Mouse (Mus musculus) kidney, adult 2 months (tissue): Measurements from ENCODE around the gene Dop1b. TPM values are rescaled to one million over a fixed set of nuclear protein-coding genes. Genes with fewer than 3 reads are reported as not detected.
"Not testable (repeated sequence)": the region's sequence is repeated elsewhere in the genome, so short reads cannot be mapped to it uniquely, and the experiment has no call there.

Experiments
- DNase-seq: peaks from one replicate; pipeline ENCODE4 v3.0.0; 2021
- H3K27ac ChIP-seq: fragments of 200-500 bp; 2 replicates; pipeline ENCODE4 v1.5.1; 2012; ENCODE audit warnings: low read depth, low read length, control low read depth, inconsistent platforms; ENCODE audit not compliant: insufficient read depth
- H3K27me3 ChIP-seq: fragments of 200-500 bp; replicated peaks from 2 replicates; pipeline ENCODE4 v1.6.1; 2012; ENCODE audit warnings: mild to moderate bottlenecking, moderate library complexity, low read length, inconsistent platforms; ENCODE audit not compliant: control insufficient read depth, insufficient read depth
- H3K36me3 ChIP-seq: fragments of 200-500 bp; 2 replicates; pipeline ENCODE4 v1.6.1; 2012; ENCODE audit warnings: mild to moderate bottlenecking, moderate library complexity, low read length, inconsistent platforms; ENCODE audit not compliant: control insufficient read depth, insufficient read depth
- H3K4me1 ChIP-seq: fragments of 200-500 bp; 2 replicates; pipeline ENCODE4 v1.6.1; 2011; ENCODE audit warnings: low read length; ENCODE audit not compliant: control insufficient read depth, insufficient read depth
- H3K4me3 ChIP-seq: fragments of 200-500 bp; 2 replicates; pipeline ENCODE4 v1.5.1; 2011; ENCODE audit warnings: mild to moderate bottlenecking, low read depth, low read length, control low read depth; ENCODE audit not compliant: insufficient read depth
- CTCF ChIP-seq: fragments of 200-500 bp; conservative IDR thresholded peaks from 2 replicates; pipeline ENCODE4 v1.5.1; 2011; ENCODE audit warnings: low read depth, mild to moderate bottlenecking, control low read depth, low read length, moderate library complexity, mixed read lengths; ENCODE audit not compliant: insufficient read depth, insufficient read length
- POLR2A ChIP-seq: fragments of 200-500 bp; IDR thresholded peaks from one replicate; pipeline ENCODE4 v1.6.1; 2011; ENCODE audit warnings: low read depth, low read length, control low read depth
- WGBS: fragments of 180-500 bp; shearing (Covaris S2); methylation state at CpG from one replicate; pipeline ENCODE4 v1.1.7; 2018; 5-methylcytosine and 5-hydroxymethylcytosine counted together
- polyA plus RNA-seq: library from polyadenylated mRNA; depleted of rRNA; stranded (reverse); fragments of >200 nt; gene quantifications from 2 replicates; pipeline ENCODE4 v1.2.3, GENCODE M21; 2012

Gene Dop1b
- polyA plus RNA-seq, 1 experiment: 23.8 TPM

DNA sequence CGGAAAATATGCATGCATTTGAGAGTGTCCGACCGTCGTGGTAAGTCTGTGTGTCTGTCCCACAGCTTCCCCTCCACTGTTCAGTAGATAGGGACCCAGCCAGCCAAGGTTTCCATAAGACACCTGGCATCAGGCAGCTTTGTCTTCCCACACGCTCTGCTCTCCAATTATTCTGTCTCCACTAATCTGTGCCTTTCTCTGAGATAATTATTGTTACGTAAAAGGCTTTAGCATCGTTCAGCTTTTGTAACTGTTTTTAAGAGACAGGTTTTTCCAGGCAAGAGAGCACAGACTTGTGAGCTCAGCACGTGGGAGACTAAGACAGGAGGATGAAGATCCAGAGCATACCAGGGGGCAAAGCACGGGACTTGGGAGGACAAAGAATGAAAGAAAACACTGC lies 32.5 kb upstream of the Dop1b start:
- no peak overlapping the region for H3K4me3 ChIP-seq
- 67% methylated on average over 9 of the region's 9 CpGs for WGBS
- DNase-seq: no peak
- no peaks in the 10 kb centered on the region; the same call in 1 of the 2 replicates for H3K4me1 ChIP-seq
- no peaks in the 10 kb centered on the region for H3K27me3 ChIP-seq
- H3K27ac ChIP-seq: no peak overlapping the region
- no peaks in the 10 kb centered on the region for H3K36me3 ChIP-seq
- TF ChIP-seq POLR2A: no peak
- TF ChIP-seq CTCF: no peak

DNA sequence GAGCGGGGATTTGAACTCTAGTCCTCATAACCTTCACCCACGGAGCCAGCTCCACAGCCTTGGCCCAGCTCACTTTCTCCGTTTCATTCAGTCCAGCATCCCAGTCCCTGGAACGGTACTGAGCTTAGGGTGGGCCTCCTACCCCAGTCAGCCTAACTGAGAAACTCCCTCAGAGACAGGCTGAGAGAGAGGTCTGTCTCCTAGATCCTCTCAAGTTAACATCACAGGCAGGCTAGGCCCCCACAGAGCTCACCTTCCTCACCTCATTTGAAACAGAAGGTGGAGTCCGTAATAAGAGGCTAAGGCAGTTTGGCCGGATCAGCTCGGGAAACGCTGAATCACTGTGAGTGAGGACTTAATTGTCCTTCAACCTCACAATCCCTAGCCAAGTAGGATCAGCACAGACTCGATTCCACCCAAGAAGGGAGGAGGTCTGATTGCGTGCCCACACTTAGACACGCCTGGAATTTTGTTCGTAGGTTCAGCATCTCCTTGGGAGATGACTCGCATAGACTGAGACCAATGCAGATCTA lies 29.5 kb upstream of the Dop1b start:
- no peak for DNase-seq
- no peak overlapping the region for H3K4me3 ChIP-seq
- H3K36me3 ChIP-seq: no peaks in the 10 kb centered on the region
- H3K27me3 ChIP-seq: no peaks in the 10 kb centered on the region
- no peaks in the 10 kb centered on the region; the same call in 1 of the 2 replicates for H3K4me1 ChIP-seq
- no peak for TF ChIP-seq CTCF
- no peak for TF ChIP-seq POLR2A
- no peak overlapping the region for H3K27ac ChIP-seq
- 27% methylated on average over 13 of the region's 13 CpGs for WGBS

DNA sequence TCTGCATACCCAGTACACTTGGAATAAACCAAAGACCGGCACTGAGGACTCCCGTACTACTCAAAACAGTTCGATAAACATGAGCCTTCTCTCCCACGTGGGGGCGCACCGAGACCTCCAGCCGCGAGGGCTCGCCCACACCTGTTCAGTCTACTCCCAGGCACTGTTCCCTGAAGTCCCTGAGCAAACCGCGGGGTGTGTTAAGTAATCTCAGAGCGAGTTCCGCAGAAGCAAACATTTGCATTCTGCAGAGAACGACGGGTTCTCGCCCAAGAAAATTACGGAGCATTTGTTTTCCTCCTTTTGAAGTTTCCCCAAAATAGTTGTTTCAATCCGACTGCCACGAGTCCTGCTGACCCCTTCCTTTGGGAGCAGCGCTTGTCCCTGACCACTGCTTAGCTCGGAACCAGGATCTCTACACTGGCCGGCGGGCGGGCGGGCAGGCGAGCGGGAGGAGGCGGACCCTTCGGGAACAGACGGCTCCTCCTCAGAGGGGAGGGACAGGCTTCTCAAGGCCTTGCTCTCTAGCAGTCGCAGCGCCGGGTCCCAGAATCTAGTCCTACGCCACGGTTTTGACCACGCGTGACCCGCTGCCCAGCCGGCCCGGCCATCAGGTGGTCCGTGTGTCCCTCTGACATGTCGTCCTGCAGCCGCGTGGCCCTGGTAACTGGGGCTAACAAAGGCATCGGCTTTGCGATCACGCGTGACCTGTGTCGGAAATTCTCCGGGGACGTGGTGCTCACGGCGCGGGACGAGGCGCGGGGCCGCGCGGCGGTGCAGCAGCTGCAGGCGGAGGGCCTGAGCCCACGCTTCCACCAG lies 28.8 kb upstream of the Dop1b start, which contains the start of gene Cbr3:
Cbr3 (plus strand) TSS at position 527 of the 819 bp plus-strand sequence.
- WGBS: under 1% methylated on average over 63 of the region's 63 CpGs
- H3K27me3 ChIP-seq: no peaks in the 10 kb centered on the region
- TF ChIP-seq CTCF (peak; percentile 67), POLR2A (no peak)
- H3K27ac ChIP-seq: no peak within 1 kb of the TSS
- no peaks in the 10 kb centered on the region; the same call in 1 of the 2 replicates for H3K4me1 ChIP-seq
- peak within 1 kb of the TSS; percentile 75 for H3K4me3 ChIP-seq
- H3K36me3 ChIP-seq: no peaks in the 10 kb centered on the region
- peak; percentile 78 for DNase-seq

DNA sequence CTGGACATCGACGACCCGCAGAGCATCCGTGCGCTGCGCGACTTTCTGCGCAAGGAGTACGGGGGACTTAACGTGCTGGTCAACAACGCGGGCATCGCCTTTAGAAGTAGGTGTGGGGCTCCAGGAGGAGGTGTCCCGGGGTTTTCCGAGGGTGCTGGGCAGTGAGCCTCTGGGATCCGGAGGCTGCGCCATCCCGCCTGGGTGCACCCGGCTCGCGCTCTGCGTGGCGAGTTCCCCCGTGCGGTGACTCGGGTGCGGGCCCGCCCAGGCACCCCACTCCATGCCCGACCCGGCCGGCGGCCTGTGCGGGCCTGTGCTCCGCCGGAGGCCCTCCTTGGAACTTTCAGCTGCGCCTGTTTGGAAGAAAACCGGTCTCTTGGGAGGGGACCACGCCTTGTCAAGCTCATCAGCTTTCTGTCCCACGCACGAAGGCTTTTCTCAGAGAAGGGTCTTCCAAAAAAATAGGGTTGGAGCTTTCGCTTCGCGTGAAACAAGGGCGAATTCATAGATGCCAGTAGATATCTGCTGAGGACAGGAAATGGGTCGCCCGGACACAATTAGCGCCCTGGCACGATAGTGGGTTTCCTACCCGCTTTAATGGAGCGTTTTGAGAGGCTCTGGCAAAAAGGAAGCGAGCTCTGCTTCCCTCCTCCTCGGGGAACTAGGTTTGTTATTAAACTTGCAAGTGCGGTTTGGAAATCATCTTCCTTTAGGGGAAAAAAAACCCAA lies 28.0 kb upstream of the Dop1b start:
- TF ChIP-seq CTCF (no peak), POLR2A (no peak)
- Histone ChIP-seq H3K36me3 (no peaks in the 10 kb centered on the region), H3K4me1 (no peaks in the 10 kb centered on the region; the same call in 1 of the 2 replicates), H3K27ac (no peak overlapping the region), H3K4me3 (peak overlapping the region; percentile 75), H3K27me3 (no peaks in the 10 kb centered on the region)
- peak; percentile 9 for DNase-seq
- WGBS: 5% methylated on average over 53 of the region's 53 CpGs

DNA sequence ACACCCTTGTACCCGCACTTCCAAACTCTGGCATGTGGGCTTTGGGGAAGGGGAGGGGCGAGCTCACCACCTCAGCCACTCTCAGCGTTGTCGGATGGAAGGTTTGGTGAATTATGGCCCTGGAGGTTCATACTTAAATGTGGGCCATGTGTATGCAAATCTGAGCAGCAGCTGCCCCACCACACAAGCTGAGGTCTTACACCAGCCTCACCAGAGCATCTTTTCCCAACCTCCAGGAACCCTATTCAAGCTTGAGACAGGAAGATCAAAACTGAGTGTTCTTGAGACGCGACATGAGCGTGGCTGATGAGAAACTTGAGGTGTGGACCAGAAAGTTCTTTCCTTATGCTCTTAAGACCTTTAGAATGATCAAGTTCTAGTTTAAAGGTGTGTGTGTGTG lies 27.3 kb upstream of the Dop1b start:
- TF ChIP-seq CTCF (no peak), POLR2A (no peak)
- Histone ChIP-seq H3K36me3 (no peaks in the 10 kb centered on the region), H3K27ac (no peak overlapping the region), H3K4me1 (no peaks in the 10 kb centered on the region; the same call in 1 of the 2 replicates), H3K4me3 (no peak overlapping the region), H3K27me3 (no peaks in the 10 kb centered on the region)
- 62% methylated on average over 7 of the region's 7 CpGs for WGBS
- peak; percentile 25 for DNase-seq

DNA sequence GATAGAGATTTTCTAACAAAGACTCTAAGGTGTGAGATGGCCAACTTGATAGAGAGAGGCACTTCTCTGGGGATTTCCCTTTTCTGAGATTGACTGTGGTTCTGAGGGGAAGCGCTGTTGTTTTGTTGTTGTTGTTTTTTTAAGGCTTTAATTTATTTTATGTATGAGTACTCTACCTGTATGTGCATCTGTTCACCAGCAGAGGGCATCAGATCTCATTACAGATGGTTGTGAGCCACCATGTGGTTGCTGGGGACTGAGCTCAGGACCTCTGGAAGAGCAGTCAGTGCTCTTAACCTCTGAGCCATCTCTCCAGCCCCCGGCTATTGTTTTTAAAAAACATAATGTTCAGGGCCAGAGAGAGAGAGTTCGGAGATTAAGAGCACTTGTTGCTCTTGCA lies 25.9 kb upstream of the Dop1b start:
- 96% methylated on average over 3 of the region's 3 CpGs for WGBS
- not testable (repeated sequence) for H3K27me3 ChIP-seq, H3K4me1 ChIP-seq, H3K36me3 ChIP-seq, H3K27ac ChIP-seq, DNase-seq, H3K4me3 ChIP-seq

DNA sequence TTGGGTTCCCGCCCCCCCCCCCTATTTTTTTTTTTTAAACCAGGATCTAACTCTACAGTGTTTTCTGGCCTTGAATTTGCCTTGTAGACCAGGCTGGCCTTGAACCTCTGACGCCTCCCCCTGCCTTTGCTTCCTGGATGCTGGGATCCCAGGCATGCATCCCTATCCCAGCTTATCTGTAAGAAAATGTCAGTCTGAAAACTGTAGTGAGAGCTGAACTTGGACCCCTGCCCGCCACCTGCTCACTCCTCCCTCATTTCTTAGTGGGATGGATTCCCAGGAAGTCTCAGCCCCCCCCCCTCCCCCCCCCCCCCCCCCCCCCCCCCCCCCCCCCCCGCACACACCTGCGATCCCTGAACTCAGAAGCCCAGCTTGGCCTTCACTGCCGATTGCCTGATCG lies 25.3 kb upstream of the Dop1b start:
- no peaks in the 10 kb centered on the region for H3K27me3 ChIP-seq
- H3K4me1 ChIP-seq: no peaks in the 10 kb centered on the region; the same call in 1 of the 2 replicates
- H3K27ac ChIP-seq: no peak overlapping the region
- TF ChIP-seq CTCF: no peak
- TF ChIP-seq POLR2A: no peak
- no peak for DNase-seq
- H3K36me3 ChIP-seq: no peaks in the 10 kb centered on the region
- H3K4me3 ChIP-seq: no peak overlapping the region
- 57% methylated on average over 6 of the region's 7 CpGs for WGBS
